Mouse (Mus musculus) urinary bladder, postnatal 4 days (tissue): Measurements from ENCODE around the gene Frmd7.

Experiments used
- DNase-seq, 2 experiments: peaks; one replicate each; pipeline ENCODE4 v3.0.0; 2021 to 2022; ENCODE audit warnings: low spot score in 2 of 2

Frmd7 gene

GRCm38 (mm10) chrX:50942610-50943009 lies at the start of gene Frmd7:
Gene Frmd7 (minus strand): TSS chrX:50942710.
- DNase-seq: no peak

- peak in 1 of 2 experiments; percentile 17 for DNase-seq
Observed at GRCm38 (mm10) chrX:50991324-50991723, 48.8 kb upstream of the Frmd7 start.

- DNase-seq: no peak
Observed at GRCm38 (mm10) chrX:50989940-50990339, 47.4 kb upstream of the Frmd7 start.

- DNase-seq: no peak
Observed at GRCm38 (mm10) chrX:50988581-50988980, 46.1 kb upstream of the Frmd7 start.

GRCm38 (mm10) chrX:50978428-50978827 lies 35.9 kb upstream of the Frmd7 start:
- DNase-seq: no peak

GRCm38 (mm10) chrX:50972145-50972544 lies 29.6 kb upstream of the Frmd7 start:
- DNase-seq: no peak

- DNase-seq: no peak
Observed at GRCm38 (mm10) chrX:50969907-50970306, 27.4 kb upstream of the Frmd7 start.

- DNase-seq: peak in 1 of 2 experiments; percentile 17
Observed at GRCm38 (mm10) chrX:50968157-50968932, 25.8 kb upstream of the Frmd7 start.

GRCm38 (mm10) chrX:50965157-50965556 lies 22.6 kb upstream of the Frmd7 start:
- DNase-seq: no peak

GRCm38 (mm10) chrX:50962955-50963354 lies 20.4 kb upstream of the Frmd7 start:
- DNase-seq: no peak

GRCm38 (mm10) chrX:50948633-50949032 lies 6.1 kb upstream of the Frmd7 start:
- DNase-seq: no peak

- no peak for DNase-seq
Observed at GRCm38 (mm10) chrX:50948116-50948515, 5.6 kb upstream of the Frmd7 start.

- no peak for DNase-seq
Observed at GRCm38 (mm10) chrX:50937117-50937516, 5.4 kb downstream of the Frmd7 start.

GRCm38 (mm10) chrX:50930309-50930708 lies 12.2 kb downstream of the Frmd7 start:
- no peak for DNase-seq

- no peak for DNase-seq
Observed at GRCm38 (mm10) chrX:50926893-50927545, 15.5 kb downstream of the Frmd7 start.

GRCm38 (mm10) chrX:50924629-50925364 lies 17.7 kb downstream of the Frmd7 start:
- no peak for DNase-seq

GRCm38 (mm10) chrX:50918754-50919153 lies 23.8 kb downstream of the Frmd7 start:
- no peak for DNase-seq

GRCm38 (mm10) chrX:50917389-50917788 lies 25.1 kb downstream of the Frmd7 start:
- DNase-seq: no peak

- DNase-seq: no peak
Observed at GRCm38 (mm10) chrX:50909915-50910314, 32.6 kb downstream of the Frmd7 start.

- DNase-seq: no peak
Observed at GRCm38 (mm10) chrX:50903497-50903896, 39.0 kb downstream of the Frmd7 start.

GRCm38 (mm10) chrX:50887999-50888398 lies 54.5 kb downstream of the Frmd7 start:
- DNase-seq: no peak

GRCm38 (mm10) chrX:50874246-50875002 lies 68.1 kb downstream of the Frmd7 start:
- DNase-seq: no peak
